Mouse (Mus musculus) left cerebral cortex, adult 8-10 months (tissue): Measurements from ENCODE around the gene Prrg2. TPM values are rescaled to one million over a fixed set of nuclear protein-coding genes. Genes with fewer than 3 reads are reported as not detected.

Experiments used
- DNase-seq, 2 experiments: peaks; one replicate each; pipeline ENCODE4 v3.0.0; 2022; ENCODE audit warnings: low spot score in 2 of 2
- microRNA-seq, 2 experiments: library from miRNA; unstranded; fragments of <30 nt; microRNA quantifications; one replicate each; pipeline ENCODE4 v1.2.0; 2022
- total RNA-seq, 4 experiments: library from RNA; stranded (reverse); gene quantifications; 2 replicates each; pipeline ENCODE4 v1.2.4; 2022

The Prrg2 gene
- total RNA-seq, 4 experiments from 2014 or later: 6.7 to 11.5 (median 8.2) TPM

GRCm38 (mm10) chr7:45012824-45013223 lies 49.7 kb downstream of the Prrg2 start:
- DNase-seq: no peak

DNA sequence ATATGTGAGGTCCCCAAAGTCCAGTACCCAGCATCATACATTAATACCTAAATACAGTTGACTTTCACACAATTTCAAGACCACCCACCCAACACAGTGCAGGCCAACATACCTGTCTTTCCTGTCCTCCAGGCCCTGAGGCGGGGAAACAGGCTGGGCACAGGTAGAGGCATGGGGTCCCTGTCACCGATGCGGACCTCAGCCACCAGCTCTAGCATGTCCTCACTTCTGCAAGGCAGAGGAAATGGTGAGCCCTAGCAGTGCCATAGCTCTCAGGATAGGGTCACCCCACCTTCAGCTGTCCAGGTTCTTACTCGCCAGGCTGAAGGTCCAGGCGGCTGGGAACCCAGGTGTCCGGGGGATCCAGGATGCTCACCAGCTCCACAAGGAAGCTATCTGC lies 50.5 kb downstream of the Prrg2 start:
- no peak for DNase-seq

DNA sequence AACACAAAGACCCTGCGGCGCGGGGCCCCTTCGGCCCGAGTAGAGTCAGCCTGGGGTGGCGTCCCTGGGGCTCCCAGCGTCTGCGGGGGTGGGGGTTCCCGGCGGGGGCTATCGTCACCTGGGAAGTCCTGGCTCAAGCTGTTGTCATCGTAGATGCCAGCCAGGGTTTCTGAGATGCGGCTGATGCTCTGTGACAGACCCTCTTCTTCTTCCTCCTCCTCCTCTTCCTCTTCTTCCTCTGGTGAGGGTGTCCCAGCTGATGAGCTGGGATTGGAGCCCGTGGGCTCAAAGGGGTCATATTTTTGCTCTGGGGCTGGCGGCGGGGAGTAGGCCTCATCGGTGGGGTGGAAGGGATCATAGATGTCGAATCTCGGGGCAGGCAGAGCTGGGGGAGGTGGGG lies 54.1 kb downstream of the Prrg2 start:
- no peak for DNase-seq

DNA sequence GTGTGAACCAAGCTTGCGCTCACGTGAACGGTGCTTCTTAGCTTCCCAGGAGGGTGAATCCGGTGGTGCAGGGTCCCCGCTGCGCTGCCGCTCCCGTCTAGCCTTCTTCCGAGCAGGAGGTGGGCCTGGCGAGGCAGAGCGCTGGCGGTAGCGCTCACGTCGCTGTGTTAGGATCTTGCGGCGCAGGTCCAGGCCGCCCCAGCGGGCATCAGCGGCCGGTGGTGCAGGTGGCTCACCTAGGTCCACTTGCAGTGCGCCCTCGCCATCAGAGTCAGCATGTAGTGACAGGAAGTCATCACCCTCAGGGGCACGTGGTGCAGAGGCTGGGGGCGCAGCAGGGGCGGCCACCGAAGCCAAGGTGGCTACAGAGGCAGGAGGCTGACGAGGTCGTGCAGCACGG lies 54.6 kb downstream of the Prrg2 start:
- DNase-seq: no peak

DNA sequence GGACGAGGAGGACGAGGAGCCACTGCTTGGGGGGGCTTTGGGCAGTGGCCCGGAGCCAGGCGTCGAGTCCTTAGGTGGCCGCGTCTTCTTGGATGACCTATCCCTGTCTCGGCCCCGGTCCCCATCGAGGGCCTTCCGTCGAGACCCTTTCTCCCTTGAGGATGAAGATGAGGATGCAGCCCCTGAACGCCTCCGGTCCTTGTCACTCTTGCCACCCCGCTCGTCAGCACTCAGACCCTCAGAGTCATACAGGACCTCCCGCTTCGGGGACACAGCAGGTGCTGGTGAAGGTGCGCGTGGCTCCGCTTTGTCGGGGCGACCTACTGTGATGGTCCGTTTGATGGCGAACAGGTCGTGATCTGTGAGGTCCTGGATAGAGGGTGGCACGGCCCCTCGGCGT lies 55.3 kb downstream of the Prrg2 start:
- no peak for DNase-seq

DNA sequence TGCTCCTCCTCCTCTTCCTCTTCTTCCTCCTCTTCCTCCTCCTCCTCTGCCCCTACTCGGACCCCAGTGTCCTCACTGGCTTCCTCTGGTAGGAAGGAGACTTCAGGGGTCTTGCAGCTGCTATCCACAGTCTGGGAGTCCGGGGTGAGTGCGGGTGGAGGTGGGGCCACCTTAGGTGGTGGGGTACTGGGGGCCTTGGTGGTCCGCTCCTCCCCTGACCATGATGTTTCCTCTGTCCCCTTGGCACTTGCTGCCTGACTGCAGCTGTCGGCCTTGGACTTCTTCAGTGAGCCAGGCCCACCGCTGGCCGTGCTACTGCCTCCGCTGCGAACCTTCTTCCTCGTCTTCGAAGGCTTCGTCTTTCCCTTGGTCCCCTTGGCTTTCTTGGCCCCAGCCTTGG lies 56.0 kb downstream of the Prrg2 start:
- DNase-seq: no peak

DNA sequence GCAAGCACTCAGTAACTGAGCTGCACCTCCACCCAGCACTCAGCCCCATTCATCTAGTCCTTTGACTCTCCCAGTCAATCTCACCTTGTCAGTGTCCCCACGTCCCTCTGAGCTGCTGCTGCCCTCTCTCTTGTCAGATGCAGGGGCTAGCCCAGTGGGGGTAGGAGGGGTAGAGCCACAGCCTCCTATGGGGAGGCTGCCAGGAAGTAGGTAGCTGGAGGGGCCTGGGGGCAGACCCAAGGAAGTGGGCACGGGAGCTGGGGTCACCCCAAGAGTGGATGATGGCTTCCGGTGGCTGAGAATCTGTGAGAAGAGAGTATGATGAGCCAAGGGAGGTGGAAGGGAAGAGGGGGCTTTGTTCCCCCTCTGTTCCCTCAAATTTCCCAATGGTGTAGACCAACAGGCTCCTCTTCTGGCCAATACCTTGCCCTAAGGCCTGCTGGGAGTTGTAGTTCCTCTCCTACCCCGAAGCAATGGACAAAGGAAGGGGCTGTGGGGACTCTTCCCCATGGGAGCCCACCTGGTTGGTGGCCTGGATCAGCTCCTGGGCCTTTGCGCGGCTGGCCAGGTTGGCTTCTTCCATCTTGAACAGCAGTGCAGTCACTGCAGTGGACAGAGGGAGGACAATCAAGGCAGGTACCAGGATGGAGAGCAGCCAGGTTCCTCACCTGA lies 57.0 kb downstream of the Prrg2 start:
- DNase-seq: no peak

DNA sequence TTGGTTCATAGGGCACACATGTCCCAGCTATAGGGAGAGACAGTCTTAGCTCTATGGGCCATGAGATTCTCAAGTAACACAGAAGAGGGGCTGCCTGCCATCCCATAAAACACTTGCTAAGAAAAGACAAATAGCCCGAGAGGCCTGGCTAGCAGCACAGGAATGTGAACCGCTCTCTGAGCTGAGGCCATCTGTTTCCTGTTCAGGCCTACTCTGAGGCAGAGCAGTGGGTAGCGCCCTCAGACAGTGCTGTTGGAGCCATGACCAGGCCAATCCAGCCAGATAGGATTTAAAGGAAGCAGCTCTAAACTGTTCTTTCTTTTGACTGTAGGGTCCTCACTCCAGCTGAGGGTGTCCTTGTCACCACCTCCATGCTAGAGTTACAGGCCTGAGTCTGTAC lies 57.9 kb downstream of the Prrg2 start:
- DNase-seq: no peak

Small RNA genes lying within 50 kb of the gene (microRNA-seq; reads per million reads assigned to microRNA genes)
- 1.8 to 2.5 reads per million in 2 experiments for gene Mir7054

Other genes starting within 250 kb of the Prrg2 start
- gene Nup62, start 246.6 kb downstream of the Prrg2 start, total RNA-seq: 10 to 100 TPM; 28.7 to 31.4 (median 30.2) TPM
- 1 to 10 TPM; 2.1 to 8.4 (median 5.8) TPM for gene Il4i1, start 246.3 kb downstream of the Prrg2 start, total RNA-seq
- 10 to 100 TPM; 23.8 to 26.8 (median 24.2) TPM for gene Atf5, start 246.0 kb downstream of the Prrg2 start, total RNA-seq
- 10 to 100 TPM; 53.8 to 68.8 (median 64.7) TPM for gene Akt1s1, start 213.7 kb downstream of the Prrg2 start, total RNA-seq
- gene Tbc1d17, start 213.6 kb downstream of the Prrg2 start, total RNA-seq: 10 to 100 TPM; 76.4 to 88.3 (median 82.2) TPM
- 10 to 100 TPM; 23.9 to 27.0 (median 24.4) TPM for gene Pnkp, start 205.5 kb downstream of the Prrg2 start, total RNA-seq
- 100 to 1,000 TPM; 277 to 305 (median 293) TPM for gene Ptov1, start 192.9 kb downstream of the Prrg2 start, total RNA-seq
- gene Med25, start 170.0 kb downstream of the Prrg2 start, total RNA-seq: 10 to 100 TPM; 80.5 to 97.9 (median 88.4) TPM
- gene Fuz, start 166.6 kb downstream of the Prrg2 start, total RNA-seq: 10 to 100 TPM; 21.8 to 28.6 (median 24.0) TPM
- gene Ap2a1, start 133.2 kb downstream of the Prrg2 start, total RNA-seq: 100 to 1,000 TPM; 312 to 359 (median 323) TPM
- 1 to 10 TPM; 2.0 to 2.5 (median 2.2) TPM for gene Tsks, start 119.5 kb downstream of the Prrg2 start, total RNA-seq
- gene Cpt1c, start 87.8 kb downstream of the Prrg2 start, total RNA-seq: 100 to 1,000 TPM in 1 of 4 experiments, 10 to 100 TPM in 3; 95.5 to 101 (median 98.3) TPM
- gene Prmt1, start 76.1 kb downstream of the Prrg2 start, total RNA-seq: 100 to 1,000 TPM; 153 to 178 (median 175) TPM
- 10 to 100 TPM; 23.6 to 42.1 (median 32.8) TPM for gene Irf3, start 65.0 kb downstream of the Prrg2 start, total RNA-seq
- gene Bcl2l12, start 64.0 kb downstream of the Prrg2 start, total RNA-seq: 1 to 10 TPM; 2.3 to 5.1 (median 2.8) TPM
- 100 to 1,000 TPM; 164 to 171 (median 170) TPM for gene Scaf1, start 46.3 kb downstream of the Prrg2 start, total RNA-seq
- 10 to 100 TPM; 13.7 to 18.8 (median 14.7) TPM for gene Rras, start 44.7 kb downstream of the Prrg2 start, total RNA-seq
- gene Prr12, start 9.8 kb downstream of the Prrg2 start, total RNA-seq: 10 to 100 TPM; 68.5 to 73.4 (median 71.5) TPM
- gene Nosip, start 248 bp downstream of the Prrg2 start, total RNA-seq: 10 to 100 TPM; 50.2 to 61.0 (median 57.9) TPM
- 1 to 10 TPM; 5.7 to 8.3 (median 5.9) TPM for gene Rcn3, start 29.5 kb upstream of the Prrg2 start, total RNA-seq
- 10 to 100 TPM; 18.6 to 21.9 (median 19.9) TPM for gene Fcgrt, start 41.2 kb upstream of the Prrg2 start, total RNA-seq
- gene Rps11, start 61.8 kb upstream of the Prrg2 start, total RNA-seq: 100 to 1,000 TPM; 467 to 554 (median 521) TPM
- gene Rpl13a, start 66.1 kb upstream of the Prrg2 start, total RNA-seq: 100 to 1,000 TPM; 804 to 903 (median 864) TPM
- gene Gm45713, start 73.6 kb upstream of the Prrg2 start, total RNA-seq: not detected
- 1 to 10 TPM; 6.5 to 8.2 (median 7.5) TPM for gene Flt3l, start 73.8 kb upstream of the Prrg2 start, total RNA-seq
- gene Pih1d1, start 91.6 kb upstream of the Prrg2 start, total RNA-seq: 10 to 100 TPM; 41.4 to 49.3 (median 45.2) TPM
- gene Aldh16a1, start 91.9 kb upstream of the Prrg2 start, total RNA-seq: 10 to 100 TPM; 17.9 to 20.9 (median 19.8) TPM
- 1,000 to 10,000 TPM; 1,001 to 1,087 (median 1,026) TPM for gene Slc17a7, start 101.3 kb upstream of the Prrg2 start, total RNA-seq
- gene Gfy, start 116.9 kb upstream of the Prrg2 start, total RNA-seq: under 1 TPM in 1 of 4 experiments, not detected in 3; 0.34 TPM
- under 1 TPM in 1 of 4 experiments, not detected in 3; 0.80 TPM for gene Pth2, start 118.3 kb upstream of the Prrg2 start, total RNA-seq
- 1 to 10 TPM; 4.3 to 6.4 (median 5.4) TPM for gene Ccdc155, start 142.2 kb upstream of the Prrg2 start, total RNA-seq
- 10 to 100 TPM; 23.1 to 31.5 (median 26.8) TPM for gene Dkkl1, start 149.5 kb upstream of the Prrg2 start, total RNA-seq
- 1 to 10 TPM; 2.0 to 5.1 (median 3.0) TPM for gene Tead2, start 153.1 kb upstream of the Prrg2 start, total RNA-seq
- gene Cd37, start 176.4 kb upstream of the Prrg2 start, total RNA-seq: 10 to 100 TPM in 2 of 4 experiments, 1 to 10 TPM in 2; 5.0 to 18.9 (median 11.9) TPM
- gene Slc6a16, start 178.4 kb upstream of the Prrg2 start, total RNA-seq: 1 to 10 TPM; 1.6 to 2.6 (median 2.1) TPM
- gene Slc6a21, start 214.8 kb upstream of the Prrg2 start, total RNA-seq: under 1 TPM in 3 of 4 experiments, not detected in 1; 0.19 to 0.55 (median 0.34) TPM